Mouse (Mus musculus): ENCODE results near the gene Mtf1.
A peak's percentile ranks its signal among the peaks of the same experiment; 100 is the strongest.

The Mtf1 gene

DNA sequence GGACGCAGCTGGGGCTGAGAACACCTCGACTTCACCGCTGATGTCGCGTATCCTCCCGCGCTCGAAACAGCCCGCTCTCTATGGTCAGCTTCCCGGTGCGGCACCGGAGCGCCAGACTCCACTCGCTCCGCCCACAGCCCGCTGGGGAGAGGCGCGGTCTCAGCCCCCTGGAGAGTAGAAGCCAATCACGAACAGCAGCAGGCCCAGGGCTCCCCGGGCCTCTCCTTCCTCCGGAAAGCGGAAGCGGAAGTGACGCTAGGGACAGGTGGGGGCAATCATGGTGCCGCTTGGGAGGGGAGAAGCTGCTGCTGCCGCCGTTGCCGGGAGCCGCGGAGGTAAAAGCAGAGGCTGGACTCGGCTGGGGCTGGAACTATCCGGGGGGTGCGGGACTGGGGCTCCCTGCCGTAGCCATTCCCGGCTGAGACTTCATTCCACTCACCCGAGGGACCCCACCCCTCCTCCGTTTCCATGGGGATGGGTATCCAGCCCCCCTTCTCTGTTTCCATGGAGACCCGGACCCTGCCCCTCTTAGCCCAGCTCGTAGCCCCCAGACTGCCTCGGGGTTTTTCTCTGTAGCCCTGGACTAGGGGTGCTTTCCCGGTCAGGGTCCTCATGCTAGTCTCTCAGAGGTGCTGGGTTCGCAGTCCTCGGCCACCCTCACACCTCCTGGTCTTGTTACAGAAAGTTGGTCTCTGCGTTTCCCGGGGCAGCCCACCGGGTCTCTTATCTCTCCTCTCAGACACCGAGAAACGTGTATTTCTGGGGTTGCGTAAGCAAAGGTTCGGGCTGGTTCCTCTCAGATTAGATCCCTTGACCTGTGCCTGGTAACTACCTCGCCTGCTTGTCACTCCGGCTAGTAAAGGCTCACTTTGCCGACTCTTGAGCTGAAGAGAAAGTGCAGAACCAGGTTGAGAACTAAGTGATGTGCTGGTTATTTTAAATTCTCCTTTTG lies 681 bp downstream of the Mtf1 start:
- DNase-seq (ENCODE audit: low spot score): peak; percentile 95

- DNase-seq (ENCODE audit: low spot score): no peak
These were observed 1.5 kb downstream of the Mtf1 start for GRCm38 (mm10) chr4:124803406-124803805.

- no peak for DNase-seq (ENCODE audit: low spot score)
These were observed 6.6 kb downstream of the Mtf1 start for GRCm38 (mm10) chr4:124808511-124808910.

DNA sequence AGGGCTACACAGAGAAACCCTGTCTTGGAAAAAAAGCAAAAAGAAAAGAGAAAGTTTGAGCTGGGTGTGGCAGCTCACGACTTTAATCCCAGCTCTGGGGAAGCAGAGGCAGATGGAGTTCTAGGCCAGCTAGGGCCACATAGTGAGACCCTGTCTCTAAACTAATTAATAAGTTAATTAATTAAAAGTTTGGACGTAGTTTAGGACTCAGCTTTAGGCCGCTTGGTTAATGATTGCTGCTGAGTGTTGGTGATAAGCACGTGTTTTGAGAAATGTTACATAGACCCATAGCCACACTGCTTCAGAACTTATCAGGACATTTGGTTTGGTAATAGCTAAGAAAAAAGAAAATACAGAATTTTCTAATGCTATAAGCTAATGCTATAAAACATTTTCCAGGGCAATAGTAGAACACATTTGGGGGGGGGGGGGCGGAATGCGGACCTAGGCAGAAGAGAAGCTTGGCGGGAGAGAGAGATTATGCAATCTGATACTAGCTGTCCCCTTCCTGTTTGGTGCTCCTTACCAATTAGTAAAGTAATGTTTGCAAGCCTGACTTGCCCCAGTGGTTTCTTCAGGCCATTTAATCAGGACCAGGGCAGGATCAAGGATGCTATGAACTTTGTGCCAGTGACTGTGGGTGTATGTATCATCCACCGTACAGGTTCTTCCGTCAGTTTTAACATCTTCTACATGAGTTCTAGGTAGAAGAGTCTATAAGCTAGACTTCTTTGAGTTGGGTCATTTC lies 7.4 kb downstream of the Mtf1 start:
- no peak for DNase-seq (ENCODE audit: low spot score)

DNA sequence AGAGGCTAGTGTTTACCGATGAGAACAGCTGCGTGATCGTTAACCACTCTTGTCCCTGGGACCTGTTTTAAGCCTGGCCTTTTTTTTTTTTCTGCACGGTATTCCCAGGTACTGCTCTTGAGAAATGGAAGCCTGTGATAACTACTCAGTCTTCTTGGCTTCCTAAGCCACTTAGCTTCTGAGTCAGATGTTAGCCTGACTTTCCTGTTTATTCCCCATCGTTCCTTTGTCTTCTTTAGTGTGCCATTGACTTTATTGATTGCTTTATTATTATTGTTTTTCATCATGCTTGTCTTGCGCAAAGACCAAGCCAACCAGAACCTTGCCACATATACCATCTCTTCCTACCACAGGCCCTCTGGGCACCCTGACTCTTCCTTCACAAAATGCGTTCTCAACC lies 8.2 kb downstream of the Mtf1 start:
- no peak for DNase-seq (ENCODE audit: low spot score)

- DNase-seq (ENCODE audit: low spot score): no peak
These were observed 9.6 kb downstream of the Mtf1 start for GRCm38 (mm10) chr4:124811347-124811975.

GRCm38 (mm10) chr4:124815901-124816300 lies 14.0 kb downstream of the Mtf1 start:
- no peak for DNase-seq (ENCODE audit: low spot score)

GRCm38 (mm10) chr4:124817803-124818202 lies 15.9 kb downstream of the Mtf1 start:
- peak; percentile 8 for DNase-seq (ENCODE audit: low spot score)

DNA sequence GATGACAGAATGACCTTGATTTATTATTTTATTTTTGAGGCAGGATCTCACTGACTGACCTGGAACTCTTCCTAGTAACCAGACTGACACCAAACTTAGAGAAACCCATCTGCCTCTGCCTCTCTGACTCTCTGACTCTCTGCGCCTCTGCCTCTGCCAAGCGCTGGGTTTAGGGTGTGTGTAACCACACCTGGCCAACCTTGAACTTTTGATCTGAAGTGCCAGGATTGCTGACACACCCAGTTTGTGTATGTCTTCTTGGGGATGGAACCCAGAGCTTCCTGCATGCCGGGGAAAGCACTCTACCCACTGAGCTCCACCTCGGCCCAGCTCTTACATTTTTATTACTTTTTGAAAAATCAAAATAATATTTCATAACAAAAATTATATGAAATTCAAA lies 16.9 kb downstream of the Mtf1 start:
- no peak for DNase-seq (ENCODE audit: low spot score)

DNA sequence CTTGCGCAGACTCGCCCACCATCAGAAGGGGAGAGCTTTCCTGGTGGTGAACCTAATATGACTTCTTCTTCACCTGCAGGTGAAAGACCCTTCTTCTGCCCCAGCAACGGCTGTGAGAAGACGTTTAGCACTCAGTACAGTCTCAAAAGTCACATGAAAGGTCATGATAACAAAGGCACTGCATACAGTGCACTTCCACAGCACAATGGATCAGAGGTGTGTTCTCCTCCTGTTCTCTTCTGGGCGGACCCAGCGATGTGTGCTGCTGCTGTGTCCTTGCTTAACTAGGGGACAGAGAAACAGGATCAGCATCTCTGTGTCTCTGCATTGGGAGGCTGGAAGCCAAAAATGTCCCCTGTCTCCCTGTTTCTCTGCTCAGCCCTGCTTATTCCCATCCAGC lies 23.1 kb downstream of the Mtf1 start:
- DNase-seq (ENCODE audit: low spot score): no peak

- DNase-seq (ENCODE audit: low spot score): no peak
These were observed 23.6 kb downstream of the Mtf1 start for GRCm38 (mm10) chr4:124825371-124825965.

- no peak for DNase-seq (ENCODE audit: low spot score)
These were observed 27.8 kb downstream of the Mtf1 start for GRCm38 (mm10) chr4:124829671-124830070.

DNA sequence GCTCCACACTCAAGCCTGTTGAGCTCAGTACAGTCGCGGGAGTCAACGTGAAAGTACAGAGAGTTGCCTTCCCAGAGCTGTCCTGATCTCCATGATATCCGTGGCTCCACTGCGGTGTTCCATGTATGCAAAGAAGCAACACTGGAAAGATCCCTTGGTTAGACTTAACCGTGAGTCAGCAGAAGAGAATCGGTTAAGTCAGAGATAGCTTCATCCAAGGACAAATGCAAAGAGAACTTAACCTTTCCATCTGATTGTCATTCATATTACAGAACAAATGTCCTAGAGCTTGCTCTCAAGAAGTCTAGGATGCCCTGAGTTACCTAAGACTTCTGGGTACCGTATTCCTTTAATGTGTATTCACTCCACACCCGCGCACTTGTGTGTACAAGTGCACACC lies 30.9 kb downstream of the Mtf1 start:
- DNase-seq (ENCODE audit: low spot score): no peak

- DNase-seq (ENCODE audit: low spot score): no peak
These were observed 36.3 kb downstream of the Mtf1 start for GRCm38 (mm10) chr4:124838035-124838700.

DNA sequence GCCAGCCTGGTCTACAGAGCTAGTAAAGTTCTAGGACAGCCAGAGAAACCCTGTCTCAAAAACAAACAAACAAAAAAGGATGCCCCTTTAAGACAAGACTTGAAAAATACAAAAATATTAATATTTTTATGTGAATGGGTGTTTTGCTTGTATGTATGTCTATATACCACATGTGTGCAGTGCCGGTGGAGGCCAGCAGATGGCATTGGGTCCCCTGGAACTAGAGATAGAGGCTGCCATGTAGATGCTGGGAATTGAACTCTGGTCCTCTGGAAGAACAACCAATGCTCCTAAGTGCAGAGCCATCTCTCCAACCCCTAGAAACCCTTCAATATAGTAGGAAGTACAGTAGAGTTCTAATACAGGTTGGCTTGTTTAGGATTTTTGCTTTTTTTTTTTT lies 39.1 kb downstream of the Mtf1 start:
- no peak for DNase-seq (ENCODE audit: low spot score)

DNA sequence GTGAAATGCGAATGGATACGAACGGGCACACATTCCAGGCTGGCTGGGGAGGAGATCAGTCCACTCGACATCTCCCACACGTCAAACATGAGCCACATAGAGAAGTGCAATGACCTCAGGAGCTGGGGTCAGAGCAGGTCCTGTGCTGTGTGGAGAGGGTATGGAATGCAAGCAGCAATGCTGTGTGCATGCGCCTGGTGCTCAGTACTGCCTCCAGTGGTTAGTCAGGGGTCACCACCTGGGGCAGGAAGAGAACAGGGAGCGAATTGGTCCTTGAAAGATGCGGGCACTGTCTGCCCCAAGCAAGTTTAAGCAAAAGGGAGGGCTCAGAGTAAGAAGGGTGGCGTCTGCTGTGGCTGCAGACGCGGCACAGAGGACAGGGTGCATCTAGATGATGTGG lies 41.6 kb downstream of the Mtf1 start:
- DNase-seq (ENCODE audit: low spot score): no peak

DNA sequence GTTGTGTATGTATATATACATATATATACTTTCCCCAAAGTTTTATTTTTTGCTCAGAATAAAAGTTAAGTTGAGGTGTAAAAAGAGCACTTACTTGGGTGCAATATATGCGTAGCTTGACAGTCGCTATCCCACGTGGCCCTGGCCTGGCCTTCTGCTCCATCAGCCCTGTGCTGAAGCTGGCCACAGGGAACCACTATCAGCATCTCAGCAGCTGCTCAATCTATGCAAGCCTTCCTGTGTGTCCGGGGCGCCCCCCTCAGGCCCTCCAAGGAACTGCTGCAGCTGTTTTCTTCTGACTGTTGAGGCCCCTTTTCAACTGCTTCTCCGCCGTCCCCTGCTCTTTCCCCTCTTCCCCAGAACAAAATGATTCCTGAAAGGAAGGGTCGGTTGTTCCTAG lies 45.7 kb downstream of the Mtf1 start:
- DNase-seq (ENCODE audit: low spot score): peak; percentile 62

- peak; percentile 48 for DNase-seq (ENCODE audit: low spot score)
These were observed 47.8 kb downstream of the Mtf1 start for GRCm38 (mm10) chr4:124849631-124850260.

- DNase-seq (ENCODE audit: low spot score): peak; percentile 91
These were observed 48.5 kb downstream of the Mtf1 start, which contains the start of gene Yrdc for GRCm38 (mm10) chr4:124850261-124850913. Gene Yrdc, plus strand, starts transcription at chr4:124850679.

DNA sequence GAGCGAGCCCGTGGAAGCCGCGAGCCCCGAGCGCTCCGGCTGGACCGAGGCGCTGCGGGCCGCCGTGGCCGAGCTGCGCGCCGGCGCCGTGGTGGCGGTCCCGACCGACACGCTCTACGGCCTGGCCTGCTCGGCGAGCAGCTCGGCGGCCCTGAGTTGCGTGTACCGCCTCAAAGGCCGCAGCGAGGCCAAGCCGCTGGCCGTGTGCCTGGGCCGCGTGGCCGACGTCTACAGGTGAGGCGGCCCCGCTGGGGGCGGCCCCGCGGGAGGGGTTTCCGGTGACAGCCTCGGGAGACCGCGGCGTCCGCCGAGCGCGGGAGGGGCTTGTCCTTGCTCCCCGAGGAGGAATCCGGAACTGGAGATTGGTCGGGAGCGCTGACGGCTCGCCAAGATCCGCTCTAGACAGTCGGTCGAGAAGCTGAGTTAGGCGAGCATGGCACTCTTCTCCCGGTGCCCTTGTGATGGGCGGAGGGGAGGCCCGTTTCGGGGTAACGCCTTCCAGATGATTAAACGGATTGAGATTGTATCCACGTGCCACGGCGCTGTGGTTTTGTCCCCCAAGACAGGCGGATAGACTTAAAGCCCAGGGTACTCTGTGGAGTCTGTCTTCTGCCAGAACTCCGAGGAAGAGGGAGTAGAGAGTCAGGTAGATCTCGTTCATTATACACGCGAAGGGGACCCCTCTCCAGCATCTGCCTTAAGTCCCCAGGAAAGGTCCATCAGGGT lies 49.2 kb downstream of the Mtf1 start, which contains the start of gene 1110065P20Rik:
Gene 1110065P20Rik, minus strand, starts transcription at position 264 of the 726 bp plus-strand sequence.
- DNase-seq (ENCODE audit: low spot score): peak; percentile 57
